Mouse (Mus musculus) lung, postnatal 0 days (tissue): ENCODE results near the gene Catsper2.
A peak's percentile ranks its signal among the peaks of the same experiment; 100 is the strongest.

Experiments
- CTCF ChIP-seq: IDR thresholded peaks from 2 replicates; pipeline ENCODE4 v1.5.1; 2016; ENCODE audit warnings: antibody characterized with exemption, mild to moderate bottlenecking
- EP300 ChIP-seq: IDR thresholded peaks from 2 replicates; pipeline ENCODE4 v1.6.1; 2016; ENCODE audit warnings: antibody characterized with exemption, mild to moderate bottlenecking, control low read depth

DNA sequence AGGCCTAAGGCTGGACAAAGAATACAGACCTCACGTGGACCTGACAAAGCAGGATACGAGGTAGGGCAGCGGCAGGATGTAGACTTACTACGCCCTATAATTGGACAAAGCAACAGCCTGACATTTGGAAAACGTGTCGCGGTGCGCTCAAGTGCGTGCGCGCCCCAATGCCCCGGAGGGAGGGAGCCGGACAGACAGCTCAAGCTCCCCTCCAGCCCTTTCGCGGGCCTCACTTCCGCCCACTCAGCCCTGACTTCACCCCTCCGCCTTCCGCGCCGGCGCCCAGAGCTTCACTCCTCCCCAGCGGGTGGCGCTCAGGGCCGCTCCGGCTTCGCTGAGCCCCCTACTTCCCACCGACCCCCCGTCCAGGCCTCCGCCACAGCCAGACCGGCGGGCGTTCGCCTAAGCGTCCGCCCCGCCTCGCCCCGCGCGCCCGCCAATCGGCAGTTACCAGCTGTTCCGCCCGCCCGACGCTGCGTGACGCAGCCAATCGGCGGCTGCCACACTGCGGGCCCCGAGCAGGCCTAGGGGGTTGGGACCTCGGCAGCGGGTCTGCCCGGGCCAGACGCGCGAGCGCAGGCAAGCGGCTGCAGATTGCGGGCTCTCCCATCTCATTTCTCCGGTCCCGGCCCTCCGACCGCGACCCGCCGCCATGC lies at the start of gene Catsper2, which contains the start of gene Pdia3:
- TF ChIP-seq CTCF (peak; percentile 60), EP300 (no peak)
